Mouse (Mus musculus) heart, adult 2 months (tissue): ENCODE data around the gene Tas2r143.

Experiments
- CTCF ChIP-seq: fragments of 200-600 bp; IDR thresholded peaks from 2 replicates; pipeline ENCODE4 v1.8.1; 2022; ENCODE audit warnings: antibody characterized with exemption, mild to moderate bottlenecking, moderate library complexity
- POLR2A ChIP-seq: fragments of 200-500 bp; IDR thresholded peaks from 2 replicates; pipeline ENCODE4 v1.6.1; 2011; ENCODE audit warnings: mild to moderate bottlenecking, low read depth, low read length, control low read depth; ENCODE audit not compliant: insufficient read depth

DNA sequence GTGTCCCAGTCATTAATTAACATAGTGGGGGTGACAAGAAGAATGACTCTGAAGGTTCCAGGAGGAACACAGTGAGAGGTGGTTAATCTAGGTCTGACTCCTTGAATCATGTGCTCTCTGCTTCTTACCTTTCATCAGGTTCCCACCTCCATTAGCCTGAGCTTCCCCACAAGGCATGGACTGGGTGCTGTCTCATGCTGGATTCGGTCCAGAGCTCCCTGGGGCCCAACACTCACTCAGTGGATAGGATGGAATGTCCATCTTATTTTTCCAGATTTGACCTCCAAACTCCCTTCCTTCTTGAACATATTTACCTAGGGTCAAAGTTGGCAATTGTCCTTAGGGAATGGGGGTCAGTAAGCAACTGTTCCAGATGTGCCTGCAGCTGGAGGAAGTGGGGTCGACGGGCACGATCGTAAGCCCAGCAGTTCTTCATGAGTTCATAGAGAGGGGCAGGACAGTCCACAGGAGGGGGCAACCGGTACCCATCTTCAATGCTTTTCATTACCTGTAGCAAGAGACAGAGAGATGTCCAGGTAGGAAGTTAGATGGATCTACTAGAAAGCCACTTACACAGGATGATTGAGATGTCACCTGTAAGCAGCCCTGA is 39.7 kb upstream of the Tas2r143 start:
- no peak for TF ChIP-seq CTCF
- no peak; the same call in 1 of the 2 replicates for TF ChIP-seq POLR2A
